Mouse (Mus musculus) testis, adult 2 months (tissue): ENCODE results near the gene Carmil1.

Experiments used
- CTCF ChIP-seq: fragments of 200-500 bp; IDR thresholded peaks from 2 replicates; pipeline ENCODE4 v1.5.1; 2012; ENCODE audit warnings: low read depth, mild to moderate bottlenecking, inconsistent platforms, low read length, moderate library complexity; ENCODE audit not compliant: control insufficient read depth, insufficient read depth, insufficient replicate concordance
- POLR2A ChIP-seq: fragments of 200-500 bp; IDR thresholded peaks from 2 replicates; pipeline ENCODE4 v1.6.1; 2012; ENCODE audit warnings: low read depth, mild to moderate bottlenecking, inconsistent platforms, low read length, moderate library complexity; ENCODE audit not compliant: control insufficient read depth

- TF ChIP-seq POLR2A (no peak), CTCF (no peak)
Observed at GRCm38 (mm10) chr13:24155190-24155589, 125.4 kb downstream of the Carmil1 start.
